Mouse (Mus musculus) CD4-positive helper T cell, adult 2 months (primary cell): ENCODE measurements around the gene Fam19a5.

ENCODE experiments used
- DNase-seq: peaks from one replicate; pipeline ENCODE4 v3.0.0-alpha.2; 2012; ENCODE audit warnings: low read depth, missing footprints, low spot score

The Fam19a5 gene

GRCm38 (mm10) chr15:87666041-87666750 is 122.1 kb downstream of the Fam19a5 start:
- no peak for DNase-seq

- no peak for DNase-seq
Observed at GRCm38 (mm10) chr15:87667416-87667815, 123.3 kb downstream of the Fam19a5 start.

- no peak for DNase-seq
Observed at GRCm38 (mm10) chr15:87668112-87668511, 124.0 kb downstream of the Fam19a5 start.

- DNase-seq, result no peak
Observed at GRCm38 (mm10) chr15:87671929-87672328, 127.8 kb downstream of the Fam19a5 start.

GRCm38 (mm10) chr15:87678711-87679110 is 134.6 kb downstream of the Fam19a5 start:
- no peak for DNase-seq

GRCm38 (mm10) chr15:87682410-87682809 is 138.3 kb downstream of the Fam19a5 start:
- no peak for DNase-seq

- no peak for DNase-seq
Observed at GRCm38 (mm10) chr15:87686415-87687040, 142.4 kb downstream of the Fam19a5 start.

GRCm38 (mm10) chr15:87691271-87691955 is 147.3 kb downstream of the Fam19a5 start:
- no peak for DNase-seq

- no peak for DNase-seq
Observed at GRCm38 (mm10) chr15:87691958-87692357, 147.9 kb downstream of the Fam19a5 start.

GRCm38 (mm10) chr15:87692394-87692793 is 148.3 kb downstream of the Fam19a5 start:
- no peak for DNase-seq

- no peak for DNase-seq
Observed at GRCm38 (mm10) chr15:87692865-87693513, 148.9 kb downstream of the Fam19a5 start.

GRCm38 (mm10) chr15:87697433-87697996 is 153.4 kb downstream of the Fam19a5 start:
- DNase-seq, result no peak

GRCm38 (mm10) chr15:87698562-87699320 is 154.6 kb downstream of the Fam19a5 start:
- DNase-seq, result no peak

GRCm38 (mm10) chr15:87702821-87703220 is 158.7 kb downstream of the Fam19a5 start:
- DNase-seq, result no peak

GRCm38 (mm10) chr15:87703334-87703733 is 159.2 kb downstream of the Fam19a5 start:
- DNase-seq, result no peak

GRCm38 (mm10) chr15:87711790-87712189 is 167.7 kb downstream of the Fam19a5 start:
- DNase-seq, result no peak

GRCm38 (mm10) chr15:87712221-87712620 is 168.1 kb downstream of the Fam19a5 start:
- no peak for DNase-seq

GRCm38 (mm10) chr15:87715037-87715676 is 171.1 kb downstream of the Fam19a5 start:
- no peak for DNase-seq

GRCm38 (mm10) chr15:87717056-87717455 is 173.0 kb downstream of the Fam19a5 start:
- DNase-seq, result no peak

- DNase-seq, result no peak
Observed at GRCm38 (mm10) chr15:87723455-87723986, 179.4 kb downstream of the Fam19a5 start.
